Mouse (Mus musculus): ENCODE data around the gene Adam8. TPM values are rescaled to one million over a fixed set of nuclear protein-coding genes. Genes with fewer than 3 reads are reported as not detected.

The Adam8 gene
- total RNA-seq (2021) = under 1 TPM; 0.29 to 0.36 TPM
- long read RNA-seq, experiment 1 = 0 reads
- long read RNA-seq, experiment 2, partial matches to known transcripts = 0 of 1 reads
- long read RNA-seq, experiment 2, other reads (novel, unspliced or antisense) = 0 of 1 reads

DNA sequence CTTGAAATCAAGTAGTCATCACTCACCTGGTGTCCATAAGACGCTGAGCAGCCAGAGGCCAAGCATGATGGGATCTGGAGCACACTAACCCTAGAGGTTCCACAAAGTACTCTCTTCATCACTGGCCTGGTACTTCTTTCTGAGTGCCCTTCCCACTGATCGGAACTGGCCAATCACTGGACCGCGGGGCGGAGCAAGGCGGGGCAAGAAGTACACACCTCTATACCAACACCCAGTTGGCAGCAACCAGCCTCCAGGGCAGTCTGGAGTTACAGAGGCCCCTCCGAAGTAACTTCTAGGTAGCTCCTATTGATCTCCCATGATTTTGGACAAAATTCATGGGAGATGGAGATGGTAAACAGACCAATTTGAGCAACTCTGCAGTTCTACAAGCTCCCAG, at the start of gene Adam8:
Adam8 (minus strand) TSS at position 157 of the 400 bp plus-strand sequence.
- peak; percentile 32 for DNase-seq

DNA sequence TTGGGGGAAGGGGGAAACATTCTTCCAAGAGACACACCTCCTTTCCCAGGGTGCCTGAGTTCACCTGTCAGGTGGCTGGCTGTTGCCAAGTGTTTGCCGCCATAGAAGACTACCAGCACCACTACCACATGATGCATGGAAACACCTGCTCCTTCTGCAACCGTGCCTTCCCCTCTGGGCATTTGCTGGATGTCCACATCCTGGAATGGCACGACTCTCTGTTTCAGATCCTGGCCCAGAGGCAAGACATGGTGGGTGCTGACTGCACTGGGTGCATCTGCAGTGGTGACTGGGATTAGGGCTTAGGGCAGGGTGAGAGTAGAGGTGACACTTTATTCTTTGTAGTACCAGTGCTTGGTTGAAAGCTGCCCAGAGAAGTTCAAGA, 44.8 kb upstream of the Adam8 start:
- no peak for DNase-seq

DNA sequence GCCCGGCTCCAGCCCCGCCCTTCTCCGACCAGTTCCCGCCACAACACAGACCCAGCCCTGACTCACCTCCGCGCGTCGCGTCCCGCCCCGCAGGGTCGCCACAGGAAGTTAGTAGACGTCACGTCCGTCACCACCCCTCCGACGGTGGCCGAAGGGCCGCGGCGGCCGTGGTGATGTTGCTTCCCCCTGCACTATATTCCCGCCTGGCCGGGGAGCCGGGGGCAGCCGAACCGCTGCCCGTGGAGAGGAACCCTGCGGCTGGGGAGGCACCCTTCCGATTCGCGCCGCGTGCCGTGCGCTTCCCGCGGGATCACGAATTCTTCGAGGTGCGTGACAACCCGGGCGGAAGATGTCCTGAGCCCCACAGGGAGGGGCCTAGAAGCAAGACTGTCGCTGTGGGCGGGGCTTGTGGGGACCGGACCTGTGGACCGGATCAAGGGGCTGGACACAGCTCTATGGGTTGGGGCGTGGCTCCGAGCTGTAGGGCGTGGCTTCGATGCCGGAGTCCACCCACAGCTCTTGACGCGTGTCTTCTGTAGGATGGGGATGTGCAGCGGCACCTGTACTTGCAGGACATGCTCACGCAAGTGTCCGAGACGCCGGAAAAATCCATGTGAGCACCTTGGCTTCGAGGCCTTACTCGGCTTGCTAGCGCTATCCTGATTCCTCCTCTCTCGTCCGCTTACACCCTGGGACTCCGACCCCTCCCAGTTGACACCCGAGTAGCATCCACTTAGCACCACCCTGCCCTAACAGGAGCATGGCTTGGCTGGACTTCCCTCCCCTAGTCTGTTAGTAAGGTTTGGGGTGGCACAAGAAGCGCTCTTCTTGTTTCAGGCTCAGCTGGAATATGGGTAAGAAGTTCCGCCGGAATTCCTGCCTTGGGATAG, 44.2 kb upstream of the Adam8 start, which contains the start of the genes Zfp511 and Tubgcp2:
Zfp511 (plus strand) TSS at position 111 of the 890 bp plus-strand sequence.
Tubgcp2 (minus strand) TSS at position 389 of the 890 bp plus-strand sequence.
- DNase-seq = peak; percentile 93

GRCm38 (mm10) chr7:140035456-140035855, 43.1 kb upstream of the Adam8 start:
- DNase-seq = no peak

DNA sequence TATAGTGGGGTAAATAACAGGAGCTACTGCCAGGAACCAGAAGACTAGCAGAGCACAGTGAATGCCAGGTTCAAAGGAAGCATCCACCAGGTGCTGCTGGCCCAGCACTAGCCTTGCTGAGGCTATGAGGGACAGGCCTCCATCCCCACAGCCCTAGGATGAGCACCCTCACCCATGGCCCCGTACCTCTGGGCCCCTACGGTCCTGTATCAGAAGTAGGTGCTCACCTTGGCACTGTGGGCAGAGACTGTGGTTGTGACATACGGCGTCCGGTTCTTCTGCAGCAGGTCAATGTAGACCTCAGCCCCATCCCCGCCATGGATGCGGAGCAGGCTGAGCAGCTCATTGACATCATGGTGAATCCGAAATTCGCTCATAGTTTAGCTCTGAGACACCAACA, 41.0 kb upstream of the Adam8 start:
- no peak for DNase-seq

GRCm38 (mm10) chr7:140032366-140032765, 40.0 kb upstream of the Adam8 start:
- DNase-seq = no peak

DNA sequence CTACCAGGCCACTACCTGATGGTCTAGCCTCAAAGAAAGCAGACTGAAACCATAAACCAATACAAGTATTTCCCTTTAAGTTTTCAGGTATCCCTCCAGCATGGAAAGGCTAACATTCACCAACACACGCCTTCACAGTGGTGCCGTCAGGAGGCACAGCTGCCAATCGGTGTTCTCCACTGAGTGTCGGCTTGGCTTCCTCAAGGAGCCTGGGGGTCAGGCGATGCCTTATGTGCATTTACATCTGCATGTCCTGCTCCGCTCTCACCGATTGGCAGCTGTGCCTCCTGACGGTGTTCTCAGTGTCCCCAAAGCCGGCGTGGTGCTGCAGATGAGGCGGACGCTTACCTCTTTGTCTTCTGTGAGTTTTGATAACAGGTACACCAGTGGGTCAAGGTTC, 39.4 kb upstream of the Adam8 start:
- no peak for DNase-seq

- DNase-seq = no peak
Observed at GRCm38 (mm10) chr7:140011336-140011735, 19.0 kb upstream of the Adam8 start.

DNA sequence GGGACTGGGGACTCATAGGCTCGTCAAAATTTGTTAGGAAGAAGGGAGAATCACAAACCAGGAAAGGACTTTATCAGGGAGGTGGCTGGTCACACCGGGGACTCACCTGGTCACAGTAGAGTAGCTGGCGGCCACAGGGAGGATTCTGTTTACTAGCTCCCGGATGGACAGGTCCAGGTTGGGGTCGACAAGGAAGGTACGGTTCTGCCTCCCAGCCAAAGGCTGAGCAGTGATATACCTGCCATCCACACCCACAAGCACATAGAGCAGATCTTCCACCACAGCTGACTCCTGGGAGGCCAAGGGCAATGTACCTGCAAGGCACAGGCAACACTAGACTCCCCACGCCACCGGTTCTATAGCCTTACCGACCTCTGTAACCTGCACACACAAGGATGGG, 15.4 kb upstream of the Adam8 start:
- no peak for DNase-seq

- no peak for DNase-seq
Observed at GRCm38 (mm10) chr7:140006861-140007611, 14.7 kb upstream of the Adam8 start.

DNA sequence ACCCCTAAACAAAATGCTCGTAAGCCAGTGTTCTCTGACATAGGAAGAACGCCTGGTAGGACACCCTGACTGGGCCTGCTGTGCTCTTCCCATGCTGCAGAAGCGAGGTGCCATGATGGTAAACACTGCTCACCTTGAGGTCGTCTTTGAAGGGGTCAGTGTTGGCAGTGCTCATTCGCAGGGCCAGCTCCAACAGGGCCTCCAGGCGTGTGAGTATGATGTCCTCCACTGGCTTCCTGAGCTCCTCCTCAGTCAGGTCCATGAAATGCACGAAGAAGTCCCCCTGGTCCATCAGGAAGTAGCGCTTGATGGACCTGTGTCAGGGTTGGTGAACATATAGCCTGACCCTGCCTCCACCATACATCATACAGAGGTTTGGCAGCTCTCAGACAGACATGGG, 12.3 kb upstream of the Adam8 start:
- no peak for DNase-seq

DNA sequence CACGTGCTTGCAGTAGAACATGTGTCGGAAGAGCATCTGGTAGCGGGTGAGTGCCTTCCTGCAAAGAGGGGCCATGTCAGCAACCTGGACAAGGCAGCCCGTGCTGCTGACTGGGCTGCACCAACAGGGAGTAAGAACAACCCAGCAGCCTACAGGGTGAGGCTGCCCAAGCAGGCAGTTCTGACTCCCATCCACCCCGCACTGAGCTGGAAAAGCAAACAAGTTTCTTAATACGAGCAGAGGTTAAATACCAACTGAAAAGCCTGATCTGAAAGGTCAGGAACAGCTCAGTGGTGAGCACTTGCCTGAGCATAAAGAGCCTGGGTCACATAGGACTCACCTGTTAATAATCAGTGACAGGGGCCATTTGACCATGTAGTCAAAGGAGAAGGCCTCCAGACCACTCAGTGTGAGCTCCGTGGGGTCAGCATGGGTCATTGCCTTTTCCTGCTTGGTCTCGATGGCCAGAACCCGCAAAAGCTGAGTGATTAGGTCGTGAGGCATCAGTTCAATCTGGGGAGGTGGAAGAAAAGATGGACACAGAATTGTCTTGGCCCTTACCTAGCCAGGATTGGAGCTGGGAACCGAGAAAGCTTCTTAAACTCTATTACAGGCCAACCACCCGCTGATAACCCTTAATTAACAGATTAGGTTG, 8.9 kb upstream of the Adam8 start:
- no peak for DNase-seq

GRCm38 (mm10) chr7:139998691-139999350, 6.5 kb upstream of the Adam8 start:
- DNase-seq = no peak

GRCm38 (mm10) chr7:139994676-139995075, 2.3 kb upstream of the Adam8 start:
- DNase-seq = no peak

- no peak for DNase-seq
Observed at GRCm38 (mm10) chr7:139994202-139994601, 1.8 kb upstream of the Adam8 start.

GRCm38 (mm10) chr7:139993532-139993931, 1.2 kb upstream of the Adam8 start:
- DNase-seq = no peak

- no peak for DNase-seq
Observed at GRCm38 (mm10) chr7:139990864-139991394, 1.4 kb downstream of the Adam8 start.

- DNase-seq = no peak
Observed at GRCm38 (mm10) chr7:139988272-139988671, 4.1 kb downstream of the Adam8 start.

DNA sequence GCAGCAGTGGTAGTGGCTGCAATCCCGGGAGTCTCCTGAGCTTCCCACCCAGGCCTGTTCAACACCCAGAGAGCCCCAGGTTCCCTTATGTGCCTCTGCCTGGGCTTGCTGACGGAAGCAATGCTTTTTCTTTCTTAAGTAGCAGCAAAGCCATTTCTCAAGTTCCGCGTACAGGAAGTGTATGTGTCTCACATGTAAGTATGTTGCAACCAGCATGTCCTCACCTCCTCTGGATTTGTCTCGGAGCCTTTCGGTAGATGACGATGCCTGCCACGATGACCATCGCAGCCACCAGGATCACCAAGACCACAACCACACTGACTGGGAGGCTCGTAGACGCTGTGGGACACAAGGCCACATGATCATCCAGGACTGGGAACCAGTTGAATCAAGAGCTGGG, 7.9 kb downstream of the Adam8 start:
- DNase-seq = no peak

- no peak for DNase-seq
Observed at GRCm38 (mm10) chr7:139982058-139982457, 10.3 kb downstream of the Adam8 start.

GRCm38 (mm10) chr7:139980778-139981177, 11.6 kb downstream of the Adam8 start:
- no peak for DNase-seq
